Mouse (Mus musculus): ENCODE results near the gene Ndufs1.

- TF ChIP-seq CTCF (conservative IDR thresholded peaks at IDR 0.05; ENCODE audit: insufficient read depth, insufficient read length, low read depth, low read length) (no peak), POLR2A (IDR thresholded peaks at IDR 0.05; ENCODE audit: low read depth, low read length) (no peak)
Measured at GRCm38 (mm10) chr1:63115540-63115939, 61.1 kb downstream of the Ndufs1 start.

Data from kidney, adult 2 months (tissue).